Mouse (Mus musculus) liver, postnatal 0 days (tissue): ENCODE measurements around the gene Tmem120b.

ENCODE experiments used
- CTCF ChIP-seq: sonication (generic); IDR thresholded peaks from 2 replicates; pipeline ENCODE4 v1.5.1; 2016; ENCODE audit warnings: antibody characterized with exemption, low read depth
- EP300 ChIP-seq: IDR thresholded peaks from 2 replicates; pipeline ENCODE4 v1.6.1; 2016; ENCODE audit warnings: antibody characterized with exemption, low read depth, mild to moderate bottlenecking

- TF ChIP-seq CTCF, result no peak
- TF ChIP-seq EP300, result no peak
Measured at GRCm38 (mm10) chr5:123141555-123142160, 73.4 kb downstream of the Tmem120b start.
